Mouse (Mus musculus) brain, embryonic 14.5 days (tissue): ENCODE measurements around the gene Aff3.

ENCODE experiments used
- CTCF ChIP-seq: fragments of 200-500 bp; IDR thresholded peaks from 2 replicates; pipeline ENCODE4 v1.5.1; 2012; ENCODE audit warnings: inconsistent platforms, mild to moderate bottlenecking, moderate library complexity, borderline replicate concordance; ENCODE audit not compliant: insufficient read depth, insufficient read length; ENCODE audit errors: extremely low read depth
- POLR2A ChIP-seq: fragments of 200-500 bp; IDR thresholded peaks from 2 replicates; pipeline ENCODE4 v1.6.1; 2012; ENCODE audit warnings: mild to moderate bottlenecking, inconsistent platforms, borderline replicate concordance; ENCODE audit not compliant: poor library complexity, insufficient read depth, insufficient read length, severe bottlenecking; ENCODE audit errors: extremely low read depth

DNA sequence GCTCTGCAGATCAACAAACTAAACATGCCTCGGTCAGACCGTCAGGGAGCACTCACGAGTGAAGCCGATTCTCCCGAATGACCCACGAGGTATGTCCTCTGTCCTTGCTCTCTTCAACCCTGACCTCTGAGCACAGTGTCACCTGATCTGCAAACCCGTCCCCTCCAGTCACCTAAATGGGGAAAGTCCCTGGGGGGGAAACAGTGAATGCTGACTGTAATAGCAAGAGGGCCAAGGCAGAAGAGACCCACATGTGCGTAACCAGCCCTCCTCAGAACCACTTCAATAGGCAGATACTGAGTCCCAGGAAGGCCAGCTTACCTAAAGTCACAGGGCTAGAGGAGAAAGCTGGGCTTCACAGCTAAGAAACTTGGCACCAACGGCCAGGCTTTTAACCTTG, 82.4 kb downstream of the Aff3 start:
- TF ChIP-seq POLR2A (no peak), CTCF (no peak)
